In genomic region chr9:88476138-88476537, GRCm38 (mm10) we compare ENCODE assay signal across 11 mouse cellular contexts. TPM values are rescaled to one million over a fixed set of nuclear protein-coding genes. Genes with fewer than 3 reads are reported as not detected.
DNase-seq lines count a peak whose midpoint lies in the region; TF ChIP-seq lines count a peak whose summit lies in the region.
"Had no signal": no experiment of that assay in that cellular context is flagged by ENCODE, and none has a peak within 500 bp of the region (broad histone marks: within the 10 kb centered on the region; RNA-seq: fewer than 3 reads in every experiment).

No protein-coding gene starts in this region.

- no peak overlapping the region for H3K27ac ChIP-seq in layer of hippocampus, adult 2 months
- H3K27ac ChIP-seq in cortical plate, adult 2 months (ENCODE audit: insufficient read depth, low read length), result no peak overlapping the region
- H3K27ac ChIP-seq: limb, embryonic 15.5 days; neural tube, embryonic 13.5 days had no signal

- H3K4me3 ChIP-seq in layer of hippocampus, adult 2 months, result no peak overlapping the region
- no peak overlapping the region for H3K4me3 ChIP-seq in cortical plate, adult 2 months (ENCODE audit: insufficient read depth, low read length)
- H3K4me3 ChIP-seq: limb, embryonic 15.5 days; megakaryocyte, embryonic 14.5 days; neural tube, embryonic 13.5 days had no signal

- no peak for TF ChIP-seq POLR2A in cortical plate, adult 2 months (IDR thresholded peaks at IDR 0.05; ENCODE audit: extremely low read depth, insufficient read depth, low read length)

- peak; percentile 31 for DNase-seq in cerebellum, adult 9-10 months
- no peak for DNase-seq in cerebellum, adult 11-12 months
- no peak for DNase-seq in layer of hippocampus, adult 2 months (ENCODE audit: low spot score in 2 of 2)
- no peak for DNase-seq in layer of hippocampus, postnatal 36 days
- DNase-seq in B cell, adult 2 months, result peak; percentile 21 to 30
- no peak for DNase-seq in embryo, embryonic 10.5 days (ENCODE audit: low spot score)
- no peak for DNase-seq in ovary, postnatal 36 days (ENCODE audit: low spot score)

- TF ChIP-seq CTCF in layer of hippocampus, adult 2 months (conservative IDR thresholded peaks at IDR 0.05), result peak; percentile 70
- peak; percentile 12; the same call in 1 of the 2 replicates for TF ChIP-seq CTCF in cortical plate, adult 2 months (IDR thresholded peaks at IDR 0.05; ENCODE audit: extremely low read depth, insufficient read depth, low read length)

- H3K4me1 ChIP-seq in cortical plate, adult 2 months (ENCODE audit: control insufficient read depth, insufficient read depth, low read length), result peaks cover 2% of the 10 kb centered on the region; the same call in 1 of the 2 replicates

RNA-seq across cellular contexts. Expression of gene Syncrip, which starts 6.2 kb away (rescaled TPM):
- 10 to 100 TPM; 62.7 to 64.7 TPM for total RNA-seq in layer of hippocampus, adult 2 months (2021)
- total RNA-seq in layer of hippocampus, postnatal 36 days (2021), result 10 to 100 TPM; 69.5 to 70.8 TPM
- 22.9 and 23.9 TPM in 2 replicates for polyA plus RNA-seq in cortical plate, adult 2 months (2012; rRNA removed)

RNA-seq across cellular contexts. Expression of gene Gm20537, which starts 19.7 kb away (rescaled TPM):
- total RNA-seq in layer of hippocampus, adult 2 months (2021), result not detected
- total RNA-seq in layer of hippocampus, postnatal 36 days (2021), result not detected
- polyA plus RNA-seq in cortical plate, adult 2 months (2012; rRNA removed), result 0.21 and 1.2 TPM in 2 replicates
- polyA plus RNA-seq: neural tube, embryonic 13.5 days had no signal

RNA-seq across cellular contexts. Expression of gene Snx14, which starts 37.4 kb away (rescaled TPM):
- 10 to 100 TPM; 47.9 to 48.3 TPM for total RNA-seq in layer of hippocampus, adult 2 months (2021)
- 10 to 100 TPM; 49.9 to 52.9 TPM for total RNA-seq in layer of hippocampus, postnatal 36 days (2021)
- polyA plus RNA-seq in cortical plate, adult 2 months (2012; rRNA removed), result 46.4 and 47.2 TPM in 2 replicates

Comparison
In these comparisons a context has a peak if more than half of its experiments do, and no peak if none do; other contexts are left out.
1. DNase-seq: peak in cerebellum, adult 9-10 months (single experiment) and B cell, adult 2 months (2 of 2); none in cerebellum, adult 11-12 months (single experiment), layer of hippocampus, adult 2 months (0 of 2), layer of hippocampus, postnatal 36 days (0 of 2), embryo, embryonic 10.5 days (single experiment) and ovary, postnatal 36 days (single experiment).